Mouse (Mus musculus): ENCODE measurements around the gene Csmd2.
A peak's percentile ranks its signal among the peaks of the same experiment; 100 is the strongest.

Csmd2 gene

DNA sequence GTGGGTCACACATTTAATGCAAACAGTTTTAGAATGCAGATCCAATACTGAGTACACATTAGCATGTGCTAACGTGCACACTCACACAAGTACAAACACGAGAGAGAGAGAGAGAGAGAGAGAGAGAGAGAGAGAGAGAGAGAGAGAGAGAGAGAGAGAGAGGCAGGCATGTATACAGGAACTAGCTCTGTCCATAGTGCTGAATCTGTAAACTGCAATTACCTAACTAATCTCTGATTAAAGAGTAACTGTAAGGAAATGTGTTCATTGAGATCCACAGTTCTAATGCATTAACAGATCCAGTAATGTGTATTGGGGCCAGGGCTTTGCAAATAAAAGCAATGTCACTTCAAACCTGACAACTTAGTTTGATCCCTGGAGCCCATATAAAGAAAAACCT lies 257.5 kb downstream of the Csmd2 start:
- DNase-seq, result no peak

DNA sequence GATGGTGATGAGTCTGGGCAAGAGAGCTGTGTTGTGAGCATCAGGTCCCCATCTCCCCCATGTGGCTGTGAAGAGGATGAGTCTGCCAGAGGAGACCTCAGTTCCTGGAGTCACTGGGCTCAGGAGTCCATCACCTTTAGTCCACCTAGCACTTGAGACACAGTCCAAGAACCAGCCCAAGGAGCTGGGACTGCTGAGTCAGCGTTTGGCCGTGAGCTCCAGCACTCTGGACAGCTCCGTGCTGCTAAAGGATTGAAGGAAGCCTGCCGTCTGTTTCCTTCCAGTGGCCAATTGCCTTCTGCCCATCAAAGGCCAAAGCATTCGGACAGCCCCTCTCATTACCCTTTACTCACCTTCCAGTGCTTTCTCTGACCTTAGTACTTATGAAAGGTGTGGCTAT lies 261.0 kb downstream of the Csmd2 start:
- DNase-seq, result no peak

DNA sequence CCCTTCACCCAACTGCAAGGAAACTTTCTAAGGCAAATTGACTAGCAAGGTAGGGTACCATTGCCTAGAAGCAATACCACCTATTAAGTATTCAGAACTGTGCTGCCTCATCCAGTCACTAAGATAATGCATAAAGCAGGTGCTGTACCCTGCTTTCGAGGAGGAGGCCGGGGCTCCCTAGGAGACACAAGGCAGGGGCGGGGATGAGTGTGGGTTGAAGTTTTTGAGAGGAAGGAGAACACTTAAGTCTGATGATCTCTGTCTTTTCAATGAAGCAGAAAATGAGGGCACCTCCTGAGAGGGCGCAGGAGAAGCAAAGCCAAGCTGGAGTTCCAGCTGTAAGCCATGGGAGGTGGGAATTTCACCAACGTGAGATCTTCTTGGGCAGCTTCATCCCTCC lies 271.6 kb downstream of the Csmd2 start:
- no peak for DNase-seq

DNA sequence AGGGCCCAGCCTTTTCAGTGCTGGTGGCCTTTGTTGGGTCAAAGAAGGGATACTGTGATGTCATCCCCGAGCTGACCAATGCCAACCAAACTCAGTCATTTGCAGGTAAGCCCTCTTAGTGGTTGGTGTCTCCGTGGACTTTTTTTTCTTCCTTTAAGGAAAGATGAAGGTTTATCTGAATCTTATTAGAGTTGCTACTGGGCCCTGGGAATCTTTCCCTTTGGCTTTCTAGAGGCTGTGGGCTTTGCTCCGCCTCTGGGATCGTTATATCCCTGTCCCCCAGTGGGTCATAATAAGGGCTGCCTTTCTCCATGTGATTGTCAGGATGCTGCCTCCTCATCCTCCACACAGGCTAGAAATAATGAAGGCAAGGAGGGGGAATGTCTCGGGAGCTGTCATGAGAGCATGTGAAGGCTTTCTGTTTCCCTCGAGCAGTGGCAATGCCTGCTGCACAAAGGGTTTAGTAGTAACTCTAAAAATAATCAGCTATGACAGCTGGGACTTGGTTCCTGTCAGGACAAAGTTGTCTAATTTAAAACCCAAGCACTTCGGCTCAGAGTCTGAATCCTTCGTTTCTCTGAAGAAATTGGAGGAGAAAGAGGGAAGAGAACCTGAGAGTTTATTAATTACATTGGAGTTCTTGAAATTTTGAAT lies 273.4 kb downstream of the Csmd2 start, which contains the start of gene Hmgb4:
Hmgb4 (minus strand) TSS at position 51 of the 654 bp plus-strand sequence.
- DNase-seq, result no peak

DNA sequence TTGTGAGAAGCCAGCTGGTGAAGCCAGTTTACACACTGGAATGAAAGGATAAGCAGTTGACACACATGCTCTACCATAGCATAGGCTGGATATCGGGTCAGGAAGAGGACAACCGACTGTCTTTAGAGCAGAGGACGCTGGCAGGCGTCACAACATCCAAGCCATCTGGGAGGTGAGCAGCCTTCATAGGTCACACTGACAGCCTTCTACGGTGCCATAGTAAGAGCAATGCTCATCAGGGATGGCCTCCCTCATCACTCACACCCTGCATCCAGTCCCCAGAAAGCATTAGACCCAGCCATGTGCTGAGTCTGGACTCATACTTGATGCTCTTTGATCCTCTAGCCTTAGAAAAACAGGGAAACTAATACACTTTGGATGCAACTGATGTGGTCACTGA lies 276.8 kb downstream of the Csmd2 start:
- no peak for DNase-seq

DNA sequence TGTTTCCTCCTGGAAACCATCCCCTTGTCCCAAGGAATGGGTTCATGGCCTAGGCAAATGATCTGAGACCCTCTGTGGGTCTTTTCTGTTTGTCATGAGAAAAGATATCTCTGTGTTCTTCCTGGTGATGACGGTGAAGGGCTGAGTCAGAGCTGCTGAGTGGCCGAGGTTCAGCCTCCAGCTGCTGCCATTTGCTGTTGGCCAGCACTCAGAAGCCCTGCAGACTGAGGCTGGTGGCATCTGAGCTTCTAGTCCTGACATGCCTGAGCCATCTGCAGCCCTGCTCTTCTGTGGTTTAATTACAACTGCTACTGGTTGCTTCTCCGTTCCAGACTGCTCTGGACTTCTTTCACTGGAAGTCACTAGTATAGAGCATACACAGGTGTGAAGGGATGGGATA lies 277.7 kb downstream of the Csmd2 start:
- DNase-seq, result no peak

DNA sequence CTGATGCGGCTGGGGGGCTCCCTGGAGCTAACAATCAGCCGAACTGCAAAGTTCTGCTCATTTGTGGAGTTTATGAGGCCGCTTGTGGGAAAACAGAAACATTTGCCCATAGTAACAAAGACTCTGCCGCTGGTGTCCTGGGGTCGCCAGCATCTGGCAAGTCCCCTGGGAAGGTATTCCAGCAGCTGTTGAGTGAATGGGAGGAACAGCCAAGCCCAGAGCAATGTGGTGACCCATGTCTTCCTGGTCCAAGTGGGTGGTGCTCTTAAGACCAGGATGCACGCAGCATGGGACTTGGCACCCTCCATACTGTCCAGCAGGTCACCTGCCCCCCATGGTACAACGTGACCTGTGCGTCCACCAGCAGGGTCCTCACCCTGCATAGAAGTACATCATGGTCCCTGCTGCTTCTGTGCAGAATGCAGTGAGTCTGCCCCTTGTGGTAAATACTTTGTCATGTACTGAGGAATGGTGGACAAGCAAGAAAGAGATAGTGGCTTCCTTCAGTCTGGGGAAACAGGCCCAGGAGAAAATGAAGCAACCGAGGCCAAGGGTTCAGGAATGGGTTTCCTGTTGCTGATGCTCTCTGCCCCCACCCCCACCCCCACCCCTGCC lies 281.7 kb downstream of the Csmd2 start:
- no peak for DNase-seq

DNA sequence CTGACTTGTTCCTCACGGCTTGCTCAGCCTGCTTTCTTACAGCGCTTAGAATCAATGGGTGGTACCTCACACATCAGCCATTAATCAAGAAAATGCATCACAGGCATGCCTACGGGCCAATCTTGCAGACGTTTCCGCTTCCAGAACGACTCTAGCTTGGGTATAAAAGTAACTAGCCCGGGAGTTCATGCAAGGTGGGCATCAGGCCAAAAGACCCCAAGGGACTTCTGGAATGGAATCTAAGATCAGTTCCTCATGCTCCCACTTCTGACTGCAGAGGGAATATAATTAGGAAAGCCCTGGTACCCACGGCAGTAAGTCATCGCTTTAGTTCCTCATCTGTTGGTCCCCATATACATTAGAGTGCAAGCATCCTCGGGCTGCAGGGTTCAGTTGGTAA lies 282.5 kb downstream of the Csmd2 start:
- no peak for DNase-seq

DNA sequence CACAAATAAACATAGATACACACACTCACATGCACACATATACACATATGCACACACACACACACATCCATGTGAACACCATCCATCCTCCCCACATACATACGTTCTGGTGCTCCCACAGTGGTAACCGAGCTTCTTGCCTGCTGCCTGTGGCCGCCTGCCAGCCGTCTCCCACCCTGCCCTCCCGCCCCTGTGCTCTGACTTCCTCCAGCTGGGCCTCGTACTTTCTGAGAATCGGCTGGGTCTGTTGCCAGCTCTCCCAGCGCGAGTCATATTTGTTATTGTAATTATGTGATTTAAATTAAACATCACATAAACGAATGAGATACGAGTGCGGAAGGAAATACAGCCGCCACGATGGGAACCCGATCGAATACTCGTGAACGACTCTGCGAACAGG lies 283.3 kb downstream of the Csmd2 start:
- DNase-seq, result no peak

DNA sequence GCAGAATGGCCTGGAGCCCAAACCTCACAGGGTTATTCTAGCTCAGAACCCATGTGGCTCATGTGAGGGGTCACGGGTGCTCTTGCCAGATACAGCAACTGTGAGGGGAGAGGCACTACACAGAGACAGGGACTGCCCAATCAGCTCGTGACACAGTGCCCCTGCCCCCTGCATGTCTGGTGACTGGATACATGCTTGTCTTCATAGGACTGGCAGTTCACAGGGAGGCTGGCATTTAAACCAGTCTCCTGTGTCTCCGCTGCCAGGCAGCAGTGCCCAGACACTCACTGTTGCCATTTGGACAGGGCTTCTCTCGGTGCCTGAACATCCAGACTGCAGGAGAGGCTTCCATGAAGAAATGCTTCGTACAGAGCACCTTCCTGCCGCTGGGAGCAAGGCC lies 284.8 kb downstream of the Csmd2 start:
- DNase-seq, result no peak

DNA sequence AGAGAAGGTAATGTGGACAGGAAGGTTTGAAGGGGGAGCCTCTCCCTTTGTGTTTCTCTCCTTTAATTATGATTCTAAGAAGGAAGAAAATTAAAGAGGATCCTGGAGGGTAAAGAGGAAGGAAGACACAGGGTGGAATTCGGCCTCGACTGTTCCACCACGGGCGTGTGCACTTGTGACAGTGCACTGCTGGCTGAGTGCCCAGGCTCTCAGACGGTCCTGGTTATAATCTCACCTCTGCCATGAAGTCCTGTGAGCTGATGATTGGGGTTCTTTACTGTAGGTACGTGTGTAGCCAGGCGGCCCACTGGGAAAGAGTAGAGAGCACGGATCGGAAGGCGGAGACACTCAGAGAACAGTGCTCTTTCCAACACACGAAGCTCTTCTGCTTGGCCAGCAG lies 285.5 kb downstream of the Csmd2 start:
- no peak for DNase-seq

DNA sequence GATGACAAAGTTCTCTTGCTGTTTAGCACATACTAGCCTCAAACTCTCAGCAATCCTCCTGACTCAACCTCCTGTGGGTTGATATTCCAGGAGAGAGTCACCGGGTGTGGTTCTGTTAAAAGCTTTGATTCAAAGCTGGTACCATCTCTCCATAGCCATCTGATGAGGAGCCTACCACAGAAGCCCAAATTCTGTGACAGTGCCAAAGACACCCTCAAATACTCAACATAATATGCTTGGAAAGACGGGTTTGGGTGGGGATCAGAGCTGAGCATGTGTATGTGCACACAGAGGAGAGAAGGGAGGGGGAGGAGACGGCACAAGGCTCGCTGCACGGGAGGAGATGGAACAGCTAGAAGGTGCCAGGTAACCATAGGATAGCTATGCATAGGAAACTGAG lies 287.5 kb downstream of the Csmd2 start:
- no peak for DNase-seq

DNA sequence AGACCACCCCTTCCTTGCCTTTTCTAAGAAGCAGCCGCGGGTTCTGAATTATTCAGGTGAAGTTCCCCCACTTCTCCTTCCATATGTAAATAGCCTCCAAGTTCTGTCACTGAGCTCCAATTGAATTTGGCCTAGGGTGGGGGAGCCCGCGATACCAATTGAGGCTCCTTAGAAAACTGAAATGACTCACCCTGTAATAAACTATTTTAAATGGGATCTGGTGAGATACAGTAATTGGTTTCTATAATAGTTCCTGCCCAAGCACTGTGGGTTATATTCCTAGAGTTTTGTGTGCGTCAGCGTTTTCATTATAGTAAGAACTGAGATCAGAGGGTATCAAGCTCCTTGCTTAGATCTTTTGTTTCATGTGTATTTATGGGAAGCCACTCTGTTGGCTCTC lies 287.9 kb downstream of the Csmd2 start:
- DNase-seq, result no peak

DNA sequence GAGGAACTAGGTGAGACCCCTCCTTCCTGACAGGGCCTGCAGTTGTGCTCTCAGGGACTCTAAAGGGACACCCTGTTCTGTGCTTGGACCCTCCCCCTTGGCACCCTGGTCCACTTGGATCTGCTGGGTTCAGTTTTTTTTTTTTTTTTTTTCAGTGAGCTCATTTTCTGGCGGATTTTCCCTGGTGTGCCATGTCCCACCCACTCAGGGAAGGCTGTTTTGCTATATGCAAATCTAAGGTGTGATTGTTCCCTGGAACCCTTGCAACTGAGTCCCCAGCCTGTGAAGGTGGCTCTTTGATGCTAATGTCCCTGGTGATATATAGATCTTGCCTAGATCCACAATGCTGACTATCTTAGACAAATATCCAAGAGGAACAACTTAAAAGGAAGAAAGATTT lies 297.4 kb downstream of the Csmd2 start:
- no peak for DNase-seq

DNA sequence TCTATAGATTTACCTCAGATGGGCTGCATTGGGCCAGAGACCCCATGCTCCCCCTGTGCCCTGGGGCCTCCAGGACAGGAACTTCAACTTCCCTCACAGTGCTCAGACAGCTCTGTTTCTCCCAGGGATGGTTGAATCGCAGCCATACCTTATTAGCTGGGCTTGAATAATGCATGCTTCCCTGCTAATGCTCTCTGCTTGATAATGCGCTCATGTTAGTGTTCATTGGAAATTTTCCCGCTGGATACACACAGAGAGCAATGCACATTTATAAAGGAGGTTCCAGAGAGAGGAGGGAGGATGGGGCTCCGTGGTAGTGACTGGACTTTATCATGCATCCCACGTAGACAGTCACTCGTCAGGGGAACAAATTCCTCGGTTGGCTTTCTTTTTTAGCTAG lies 300.4 kb downstream of the Csmd2 start:
- no peak for DNase-seq

DNA sequence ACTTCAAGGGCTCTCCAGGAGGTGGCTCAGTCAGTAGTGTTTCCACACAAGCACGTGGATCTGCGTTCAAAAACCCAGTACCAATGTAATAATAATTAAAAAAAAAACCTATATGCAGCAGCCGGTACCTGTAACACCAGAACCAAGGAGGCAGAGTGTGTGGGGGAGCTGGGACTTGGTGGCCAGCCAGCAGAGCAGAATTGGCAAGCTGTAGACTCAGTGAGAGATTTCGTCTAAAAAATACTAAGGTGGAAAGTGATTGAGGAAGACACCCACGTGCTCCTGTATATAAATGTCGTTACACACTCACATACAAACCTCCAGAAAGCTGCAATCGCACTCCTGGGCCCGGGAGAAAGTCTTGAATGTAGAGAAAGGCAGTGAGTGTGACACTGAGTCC lies 316.4 kb downstream of the Csmd2 start:
- no peak for DNase-seq

DNA sequence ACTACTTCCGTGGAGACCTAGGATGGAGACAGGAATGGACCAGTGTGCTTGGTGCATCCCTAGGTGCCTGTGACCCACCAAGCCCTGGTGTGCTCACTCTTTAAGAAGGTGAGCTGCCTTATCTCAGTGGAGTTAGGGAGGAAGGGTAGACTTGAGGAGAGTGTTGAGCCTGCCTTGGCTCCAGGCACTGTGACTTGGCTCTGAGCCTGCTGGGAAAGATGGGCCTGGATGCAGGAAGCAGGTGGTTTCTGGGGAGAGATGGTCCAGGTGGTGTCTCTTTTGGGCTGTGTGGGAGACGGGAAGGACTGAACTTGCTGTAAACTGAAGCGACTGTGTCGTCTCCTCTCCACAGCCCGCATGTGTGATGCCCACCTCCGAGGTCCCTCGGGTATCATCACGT lies 318.4 kb downstream of the Csmd2 start:
- no peak for DNase-seq

DNA sequence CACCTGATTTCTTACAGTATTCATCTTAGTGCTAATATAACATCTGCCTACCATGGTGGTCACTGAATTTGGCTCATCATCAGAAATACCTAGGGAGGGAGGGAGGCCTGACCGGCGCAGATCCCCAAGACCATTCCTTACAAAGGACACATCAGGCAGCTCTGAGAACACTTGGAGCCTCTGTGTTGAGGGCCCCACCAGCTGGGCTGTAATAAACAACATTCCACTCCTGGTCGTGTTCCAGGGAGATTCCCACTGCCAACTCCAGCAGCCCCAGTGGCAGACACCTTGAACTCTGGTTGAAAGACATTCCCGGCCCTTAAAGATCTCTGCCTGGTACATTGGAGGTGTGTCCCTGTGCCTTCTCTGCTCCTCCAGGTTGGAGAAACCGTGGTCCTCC lies 327.7 kb downstream of the Csmd2 start:
- DNase-seq, result peak in 1 of 2 experiments; percentile 9

DNA sequence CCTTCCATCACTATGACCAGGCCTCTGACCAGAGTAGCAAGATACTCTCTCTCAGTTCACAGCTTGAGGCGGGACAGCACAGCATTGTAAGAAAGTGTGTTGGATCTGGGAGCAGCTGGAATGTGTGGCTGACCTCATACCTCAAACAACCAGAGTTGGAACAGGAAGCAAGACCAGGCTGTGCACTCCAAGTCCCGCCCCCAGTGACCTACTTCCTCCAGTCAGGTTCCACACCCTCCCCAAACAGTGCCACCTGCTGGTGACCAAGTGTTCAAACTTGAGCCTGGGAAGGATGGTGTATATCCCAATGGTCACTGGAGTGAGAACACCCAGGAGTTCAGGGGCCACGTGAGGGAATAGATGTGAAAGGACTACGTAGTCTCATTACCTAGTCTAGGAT lies 330.3 kb downstream of the Csmd2 start:
- peak; percentile 7 to 19 for DNase-seq

DNA sequence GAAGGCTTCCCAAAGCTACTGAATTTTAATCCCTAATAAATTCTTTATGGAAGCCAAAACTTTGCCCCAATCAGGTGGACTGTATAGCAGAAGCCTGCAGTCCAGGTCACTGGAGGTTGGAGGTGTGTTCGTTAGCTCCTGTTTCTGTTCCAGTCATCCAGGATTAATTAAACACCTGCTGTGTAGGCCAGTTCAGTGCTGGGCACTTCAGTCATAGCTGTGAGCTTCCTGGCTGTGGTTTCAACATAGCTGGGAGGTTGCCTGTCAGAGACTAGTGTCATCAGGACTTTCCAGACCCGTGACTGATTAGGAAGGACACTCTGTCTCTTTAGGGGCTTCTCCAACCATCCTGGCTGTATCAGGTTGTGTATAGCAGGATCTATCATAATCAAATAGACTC lies 337.9 kb downstream of the Csmd2 start:
- no peak for DNase-seq

DNA sequence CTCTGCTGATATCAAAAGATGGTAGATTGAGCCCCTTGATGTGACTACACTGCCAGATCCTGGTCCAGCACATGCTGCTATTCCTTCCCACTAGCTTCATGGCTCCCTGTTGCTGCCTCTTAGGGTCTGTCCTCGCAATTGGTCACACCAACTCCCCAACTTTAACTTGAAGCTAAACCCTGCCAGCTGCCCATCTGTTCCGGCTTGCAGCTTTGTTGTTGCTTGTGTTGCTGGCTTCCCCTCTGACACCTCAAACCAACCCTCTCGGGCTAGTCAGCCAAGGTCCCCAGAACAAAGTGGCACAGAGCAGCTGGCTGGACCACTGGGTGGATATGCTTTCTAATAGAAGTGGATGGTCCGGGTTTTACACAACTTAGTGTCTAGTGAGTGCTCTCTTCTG lies 339.1 kb downstream of the Csmd2 start:
- DNase-seq, result no peak

DNA sequence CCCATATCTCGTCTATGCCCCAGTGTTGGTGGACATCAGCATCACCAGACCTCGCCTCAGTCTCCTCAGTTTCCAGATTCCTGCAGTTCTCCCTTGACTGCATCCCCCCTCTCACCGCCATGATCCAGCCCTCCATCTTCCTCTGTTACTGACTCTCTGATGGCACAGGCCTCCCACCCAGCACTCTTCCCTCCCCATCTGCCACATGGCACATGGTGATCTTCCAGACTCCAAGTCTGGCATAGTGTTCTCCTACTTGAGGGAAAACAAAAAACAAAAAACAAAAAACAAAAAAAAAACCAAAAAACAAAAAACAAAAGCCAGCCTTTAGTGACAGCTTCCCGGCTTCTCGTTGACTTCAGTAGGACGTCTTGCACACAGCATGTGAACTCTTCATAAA lies 339.8 kb downstream of the Csmd2 start:
- no peak for DNase-seq

DNA sequence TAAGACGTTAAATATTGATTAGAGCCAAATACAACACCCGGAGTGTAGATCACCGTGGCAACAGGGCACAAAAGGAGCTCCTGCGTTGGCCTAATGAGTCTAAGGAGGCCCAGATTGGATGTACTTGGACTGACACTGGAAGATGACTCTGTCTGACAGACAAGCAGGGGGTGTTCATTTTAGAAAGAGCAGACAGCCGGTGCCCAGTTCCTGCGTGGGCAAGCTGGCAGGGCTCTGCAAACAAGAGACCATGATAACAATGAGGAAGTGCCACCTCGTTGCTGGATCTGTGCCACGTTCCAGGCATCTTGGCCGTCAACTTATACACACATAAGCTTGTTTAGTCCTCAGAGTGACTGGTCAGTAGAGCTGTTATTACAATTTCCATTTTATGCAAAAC lies 342.9 kb downstream of the Csmd2 start:
- DNase-seq, result peak; percentile 18 to 23

DNA sequence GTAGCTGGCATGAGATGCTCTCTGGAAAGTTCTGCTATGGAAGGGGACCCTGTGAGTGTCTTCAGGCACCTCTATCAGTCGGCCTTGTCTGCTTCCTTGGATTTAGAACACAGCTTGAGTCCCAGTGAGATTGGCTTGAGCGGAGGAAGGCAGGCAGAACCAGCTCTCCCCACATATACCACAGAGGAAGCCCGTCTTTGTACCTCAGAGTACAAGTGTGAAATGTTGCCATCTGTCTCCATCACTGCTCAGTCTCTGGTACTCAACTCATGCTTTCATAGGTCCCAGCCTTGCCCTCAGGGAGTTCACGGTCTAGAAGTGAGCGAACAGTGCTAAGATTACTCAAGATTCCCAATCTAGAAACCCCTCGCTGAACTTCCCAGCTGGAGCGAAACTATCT lies 352.8 kb downstream of the Csmd2 start:
- DNase-seq, result no peak

DNA sequence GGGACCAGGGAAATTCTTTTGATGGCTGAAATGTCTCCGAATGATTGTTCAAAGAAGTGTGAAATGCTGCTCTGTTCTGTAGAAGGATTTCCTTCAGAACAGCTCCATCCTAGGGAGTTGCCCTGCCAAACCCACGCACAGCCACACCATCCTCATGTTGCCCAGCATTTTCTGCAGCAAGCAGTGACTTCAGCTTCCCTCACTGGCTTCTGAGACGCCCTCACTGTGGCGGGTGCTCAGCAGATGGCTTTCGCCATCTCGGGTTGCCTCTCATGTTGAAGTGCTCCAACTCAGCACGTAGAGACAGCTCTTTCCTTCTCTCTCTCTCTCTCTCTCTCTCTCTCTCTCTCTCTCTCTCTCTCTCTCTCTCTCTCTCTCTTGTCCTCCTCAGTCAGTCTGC lies 353.7 kb downstream of the Csmd2 start:
- DNase-seq, result no peak

All from lung, adult 18-20 months (tissue).